Mouse (Mus musculus): Measurements from ENCODE around the gene Foxo1.

DNA sequence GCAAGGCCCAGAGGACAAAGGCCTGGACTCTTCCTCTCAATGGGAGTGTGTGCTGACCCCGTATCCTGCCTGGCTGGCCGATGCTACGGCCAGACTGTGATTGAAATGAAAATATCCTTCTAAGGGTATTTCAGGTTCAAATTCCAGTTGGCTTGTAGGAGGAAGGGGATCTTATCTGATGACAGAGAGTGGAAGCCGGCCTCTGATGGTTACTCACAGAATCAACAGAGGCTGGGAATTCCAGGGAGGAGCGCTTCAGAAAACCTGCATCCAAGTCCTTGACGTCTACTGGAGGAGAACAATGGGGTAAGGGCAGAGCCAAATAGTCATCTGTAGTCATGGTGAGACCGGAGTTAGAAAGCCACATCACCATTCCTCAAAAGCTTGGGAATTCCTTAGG lies 115.2 kb downstream of the Foxo1 start:
- TF ChIP-seq CTCF (IDR thresholded peaks at IDR 0.05; ENCODE audit: extremely low read depth, insufficient read depth, low read length) (no peak), POLR2A (IDR thresholded peaks at IDR 0.05; ENCODE audit: extremely low read depth, insufficient read depth, low read length) (no peak)

Data from cortical plate, adult 2 months (tissue).